Mouse (Mus musculus) lung, adult 2 months (tissue): ENCODE data around the gene Acsf3.

ENCODE experiments used
- CTCF ChIP-seq: fragments of 200-500 bp; IDR thresholded peaks from 2 replicates; pipeline ENCODE4 v1.5.1; 2011; ENCODE audit warnings: mild to moderate bottlenecking, low read length, control low read depth; ENCODE audit not compliant: insufficient read depth
- POLR2A ChIP-seq: fragments of 200-500 bp; IDR thresholded peaks from 2 replicates; pipeline ENCODE4 v1.6.1; 2011; ENCODE audit warnings: low read depth, mild to moderate bottlenecking, control low read depth, low read length, borderline replicate concordance; ENCODE audit errors: extremely low read depth

- TF ChIP-seq CTCF = no peak
- no peak for TF ChIP-seq POLR2A
Observed at GRCm38 (mm10) chr8:122763267-122763738, 12.0 kb upstream of the Acsf3 start.
